Mouse (Mus musculus): Measurements from ENCODE around the gene Slco2a1. TPM values are rescaled to one million over a fixed set of nuclear protein-coding genes. Genes with fewer than 3 reads are reported as not detected.

Slco2a1 gene
- total and polyA plus RNA-seq, 2 experiments from 2014 or later = 4.2 to 6.6 TPM

- TF ChIP-seq CTCF (IDR thresholded peaks at IDR 0.05; ENCODE audit: low read depth) = no peak
- no peaks in the 10 kb centered on the region for H3K27me3 ChIP-seq (ENCODE audit: insufficient read depth, low read length)
- H3K27ac ChIP-seq (ENCODE audit: low read depth, low read length) = no peak overlapping the region
- no peak for DNase-seq
- ATAC-seq = no peak
- H3K9me3 ChIP-seq (ENCODE audit: low read length) = no peaks in the 10 kb centered on the region
- no peaks in the 10 kb centered on the region for H3K4me1 ChIP-seq (ENCODE audit: insufficient read depth)
- H3K4me3 ChIP-seq (ENCODE audit: low read depth, low read length) = no peak overlapping the region
- H3K9ac ChIP-seq = no peak overlapping the region
- no peak overlapping the region for H3K4me2 ChIP-seq (ENCODE audit: low read depth)
- WGBS = 90% methylated on average over 5 of the region's 5 CpGs
- H3K36me3 ChIP-seq (ENCODE audit: insufficient read depth) = no peaks in the 10 kb centered on the region
Observed at GRCm38 (mm10) chr9:103056164-103056563, 67.7 kb downstream of the Slco2a1 start.

DNA sequence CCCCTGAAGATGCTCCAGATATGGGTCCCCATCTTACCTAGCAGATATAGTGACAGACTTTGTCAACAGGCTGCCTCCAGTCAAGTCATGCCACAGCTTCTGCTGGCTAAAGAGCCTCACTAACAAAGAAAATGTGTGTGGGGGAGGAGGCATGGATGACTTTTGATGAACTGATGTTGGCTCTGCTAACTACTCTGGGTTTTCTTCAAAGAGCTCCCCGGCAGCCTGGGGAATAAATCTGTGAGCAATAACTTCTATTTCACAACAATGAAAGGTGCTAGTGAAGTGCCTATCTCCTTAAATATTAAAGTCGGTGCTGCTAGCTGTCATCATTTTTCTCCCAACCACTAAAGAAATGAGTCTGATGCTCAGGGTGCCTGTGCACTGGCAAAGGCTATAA is 72.0 kb downstream of the Slco2a1 start:
- H3K4me2 ChIP-seq (ENCODE audit: low read depth) = no peak overlapping the region
- 92% methylated on average over 2 of the region's 2 CpGs for WGBS
- H3K9me3 ChIP-seq (ENCODE audit: low read length) = no peaks in the 10 kb centered on the region
- TF ChIP-seq CTCF (IDR thresholded peaks at IDR 0.05; ENCODE audit: low read depth) = no peak
- H3K4me1 ChIP-seq (ENCODE audit: insufficient read depth) = no peaks in the 10 kb centered on the region
- no peak for DNase-seq
- H3K9ac ChIP-seq = no peak overlapping the region
- H3K27ac ChIP-seq (ENCODE audit: low read depth, low read length) = no peak overlapping the region
- H3K4me3 ChIP-seq (ENCODE audit: low read depth, low read length) = no peak overlapping the region
- no peaks in the 10 kb centered on the region for H3K36me3 ChIP-seq (ENCODE audit: insufficient read depth)
- no peaks in the 10 kb centered on the region for H3K27me3 ChIP-seq (ENCODE audit: insufficient read depth, low read length)
- no peak for ATAC-seq

DNA sequence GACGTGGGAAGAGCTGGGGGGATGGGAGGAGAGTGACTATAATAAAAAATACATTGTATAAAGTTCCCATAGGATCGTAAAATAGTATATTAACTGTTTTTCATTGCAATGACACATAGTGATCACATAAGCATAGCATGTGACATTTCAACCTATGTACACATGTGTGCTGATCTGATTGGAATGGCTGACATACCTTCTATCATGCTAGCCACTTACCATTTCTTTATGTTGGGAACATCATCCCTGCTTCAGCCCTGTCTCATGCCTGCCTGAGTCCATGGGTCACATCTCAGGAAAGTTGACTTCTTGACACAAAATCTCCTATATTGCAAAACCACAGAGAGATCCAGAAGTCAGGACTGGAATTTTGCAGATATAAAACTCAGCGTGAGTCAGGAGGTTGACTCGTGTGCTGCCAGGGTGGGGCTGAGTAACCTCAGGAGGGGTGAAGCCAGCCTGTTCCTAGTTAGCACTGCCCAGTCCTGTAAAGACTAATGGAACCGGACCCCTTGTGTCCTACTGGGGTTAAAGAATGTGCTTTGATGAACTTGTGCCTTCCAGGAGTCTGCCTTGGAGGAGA is 73.0 kb downstream of the Slco2a1 start:
- Histone ChIP-seq H3K9ac (no peak overlapping the region), H3K9me3 (ENCODE audit: low read length) (no peaks in the 10 kb centered on the region), H3K4me3 (ENCODE audit: low read depth, low read length) (no peak overlapping the region), H3K4me2 (ENCODE audit: low read depth) (no peak overlapping the region), H3K27ac (ENCODE audit: low read depth, low read length) (no peak overlapping the region), H3K36me3 (ENCODE audit: insufficient read depth) (no peaks in the 10 kb centered on the region), H3K4me1 (ENCODE audit: insufficient read depth) (no peaks in the 10 kb centered on the region), H3K27me3 (ENCODE audit: insufficient read depth, low read length) (no peaks in the 10 kb centered on the region)
- WGBS = 76% methylated on average over 5 of the region's 5 CpGs
- no peak for ATAC-seq
- TF ChIP-seq CTCF (IDR thresholded peaks at IDR 0.05; ENCODE audit: low read depth) = no peak
- no peak for DNase-seq

DNA sequence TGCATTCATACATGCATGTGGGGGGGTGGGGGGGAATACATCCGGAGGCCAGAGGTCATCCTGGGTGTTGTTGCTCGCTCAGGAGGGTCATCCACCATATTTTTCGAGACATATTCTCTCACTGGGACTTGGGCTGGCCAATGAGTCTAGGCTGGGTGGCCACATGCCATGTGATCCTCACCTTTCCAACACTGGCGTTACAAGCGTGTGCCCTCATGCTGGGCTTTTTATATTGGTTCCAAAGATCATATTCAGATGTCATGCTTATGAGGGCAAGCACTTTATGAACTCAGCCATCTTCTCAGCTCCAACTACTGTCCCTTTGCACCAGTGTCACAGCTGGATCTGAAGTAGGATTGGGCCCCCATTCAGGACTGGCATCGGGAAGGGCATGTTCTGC is 75.1 kb downstream of the Slco2a1 start:
- TF ChIP-seq CTCF (IDR thresholded peaks at IDR 0.05; ENCODE audit: low read depth) = no peak
- no peak overlapping the region for H3K9ac ChIP-seq
- H3K4me3 ChIP-seq (ENCODE audit: low read depth, low read length) = no peak overlapping the region
- H3K27ac ChIP-seq (ENCODE audit: low read depth, low read length) = no peak overlapping the region
- no peaks in the 10 kb centered on the region for H3K36me3 ChIP-seq (ENCODE audit: insufficient read depth)
- no peaks in the 10 kb centered on the region for H3K27me3 ChIP-seq (ENCODE audit: insufficient read depth, low read length)
- H3K4me1 ChIP-seq (ENCODE audit: insufficient read depth) = no peaks in the 10 kb centered on the region
- ATAC-seq (no peak), DNase-seq (no peak)
- no peak overlapping the region for H3K4me2 ChIP-seq (ENCODE audit: low read depth)
- no peaks in the 10 kb centered on the region for H3K9me3 ChIP-seq (ENCODE audit: low read length)
- WGBS = 95% methylated on average over 6 of the region's 6 CpGs

GRCm38 (mm10) chr9:103066845-103067244 is 78.3 kb downstream of the Slco2a1 start:
- Histone ChIP-seq H3K27me3 (ENCODE audit: insufficient read depth, low read length) (no peaks in the 10 kb centered on the region), H3K9me3 (ENCODE audit: low read length) (no peaks in the 10 kb centered on the region), H3K4me2 (ENCODE audit: low read depth) (no peak overlapping the region), H3K4me3 (ENCODE audit: low read depth, low read length) (no peak overlapping the region), H3K9ac (no peak overlapping the region), H3K4me1 (ENCODE audit: insufficient read depth) (no peaks in the 10 kb centered on the region), H3K36me3 (ENCODE audit: insufficient read depth) (no peaks in the 10 kb centered on the region), H3K27ac (ENCODE audit: low read depth, low read length) (no peak overlapping the region)
- TF ChIP-seq CTCF (IDR thresholded peaks at IDR 0.05; ENCODE audit: low read depth) = no peak
- 47% methylated on average over 8 of the region's 8 CpGs for WGBS
- ATAC-seq (no peak; the same call in 1 of the 2 replicates), DNase-seq (peak; percentile 61)

GRCm38 (mm10) chr9:103067651-103068050 is 79.1 kb downstream of the Slco2a1 start:
- WGBS = 75% methylated on average over 11 of the region's 11 CpGs
- Histone ChIP-seq H3K27ac (ENCODE audit: low read depth, low read length) (0 out of 2 replicates have a peak overlapping the region, but pooled peaks have one; percentile 5), H3K4me2 (ENCODE audit: low read depth) (no peak overlapping the region), H3K27me3 (ENCODE audit: insufficient read depth, low read length) (no peaks in the 10 kb centered on the region), H3K9ac (no peak overlapping the region), H3K9me3 (ENCODE audit: low read length) (no peaks in the 10 kb centered on the region), H3K4me3 (ENCODE audit: low read depth, low read length) (no peak overlapping the region), H3K4me1 (ENCODE audit: insufficient read depth) (no peaks in the 10 kb centered on the region), H3K36me3 (ENCODE audit: insufficient read depth) (no peaks in the 10 kb centered on the region)
- TF ChIP-seq CTCF (IDR thresholded peaks at IDR 0.05; ENCODE audit: low read depth) = no peak
- DNase-seq = no peak
- ATAC-seq = peak; percentile 23; the same call in 1 of the 2 replicates

DNA sequence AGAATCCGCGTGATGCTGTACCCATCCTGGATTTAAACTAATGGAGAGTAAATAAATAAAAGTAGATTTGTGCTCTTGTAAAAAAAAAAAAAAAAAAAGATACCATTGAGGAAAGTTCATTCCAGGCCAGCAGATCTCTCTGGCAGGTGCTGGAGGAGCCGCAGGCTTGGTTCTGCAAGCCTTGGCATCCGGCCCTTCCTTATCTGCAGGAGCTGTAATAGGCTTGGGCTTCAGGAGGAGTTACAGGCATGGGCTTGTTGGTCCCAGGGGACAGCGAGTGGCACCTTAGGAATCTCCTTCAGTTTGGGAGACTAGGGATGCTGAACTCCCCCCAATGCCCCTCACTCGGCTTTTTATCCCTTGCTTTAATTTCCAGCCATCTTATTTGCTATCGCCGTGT is 80.3 kb downstream of the Slco2a1 start:
- 91% methylated on average over 8 of the region's 8 CpGs for WGBS
- H3K9me3 ChIP-seq (ENCODE audit: low read length) = no peaks in the 10 kb centered on the region
- TF ChIP-seq CTCF (IDR thresholded peaks at IDR 0.05; ENCODE audit: low read depth) = no peak
- no peak overlapping the region for H3K4me2 ChIP-seq (ENCODE audit: low read depth)
- no peak for DNase-seq
- no peaks in the 10 kb centered on the region for H3K4me1 ChIP-seq (ENCODE audit: insufficient read depth)
- no peak for ATAC-seq
- no peaks in the 10 kb centered on the region for H3K36me3 ChIP-seq (ENCODE audit: insufficient read depth)
- H3K27ac ChIP-seq (ENCODE audit: low read depth, low read length) = no peak overlapping the region
- no peak overlapping the region for H3K9ac ChIP-seq
- H3K4me3 ChIP-seq (ENCODE audit: low read depth, low read length) = no peak overlapping the region
- no peaks in the 10 kb centered on the region for H3K27me3 ChIP-seq (ENCODE audit: insufficient read depth, low read length)
